Mouse (Mus musculus): ENCODE data around the gene Dnmt1.

The Dnmt1 gene

DNA sequence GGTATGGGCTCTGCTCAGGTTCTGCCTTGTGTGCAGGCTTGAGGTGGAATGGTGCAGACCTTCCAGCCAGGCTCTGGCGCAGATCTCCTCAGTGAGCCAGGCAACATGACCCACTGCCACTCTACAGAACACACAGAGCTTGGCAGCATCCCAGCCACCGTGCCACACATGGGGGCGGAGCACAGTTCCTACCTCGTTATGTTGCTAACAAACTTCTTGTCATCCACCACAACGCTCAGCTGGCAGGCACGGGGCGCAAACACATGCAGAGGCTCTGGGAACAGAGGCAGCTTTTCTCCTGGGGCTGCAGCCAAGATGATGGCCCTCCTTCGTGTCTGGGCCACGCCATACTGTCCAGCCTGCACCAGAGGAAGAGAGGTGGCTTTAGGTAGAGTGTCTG lies 49.7 kb downstream of the Dnmt1 start:
- DNase-seq: no peak

DNA sequence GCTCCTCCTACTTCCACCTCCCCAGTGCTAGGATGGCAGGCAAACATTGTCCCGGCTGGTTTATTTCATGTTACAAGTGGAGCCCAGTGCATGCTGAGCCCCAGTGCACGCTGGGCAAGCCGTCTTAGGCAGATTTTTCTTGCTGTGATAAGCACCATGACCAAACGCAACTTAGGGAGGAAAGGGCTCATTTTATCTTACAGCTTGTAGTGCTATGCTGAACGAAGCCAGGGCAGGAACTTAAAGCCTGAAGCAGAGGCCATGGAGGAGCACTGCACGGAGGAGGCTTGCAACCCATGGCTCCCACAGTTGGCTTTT lies 57.6 kb downstream of the Dnmt1 start:
- no peak for DNase-seq

DNA sequence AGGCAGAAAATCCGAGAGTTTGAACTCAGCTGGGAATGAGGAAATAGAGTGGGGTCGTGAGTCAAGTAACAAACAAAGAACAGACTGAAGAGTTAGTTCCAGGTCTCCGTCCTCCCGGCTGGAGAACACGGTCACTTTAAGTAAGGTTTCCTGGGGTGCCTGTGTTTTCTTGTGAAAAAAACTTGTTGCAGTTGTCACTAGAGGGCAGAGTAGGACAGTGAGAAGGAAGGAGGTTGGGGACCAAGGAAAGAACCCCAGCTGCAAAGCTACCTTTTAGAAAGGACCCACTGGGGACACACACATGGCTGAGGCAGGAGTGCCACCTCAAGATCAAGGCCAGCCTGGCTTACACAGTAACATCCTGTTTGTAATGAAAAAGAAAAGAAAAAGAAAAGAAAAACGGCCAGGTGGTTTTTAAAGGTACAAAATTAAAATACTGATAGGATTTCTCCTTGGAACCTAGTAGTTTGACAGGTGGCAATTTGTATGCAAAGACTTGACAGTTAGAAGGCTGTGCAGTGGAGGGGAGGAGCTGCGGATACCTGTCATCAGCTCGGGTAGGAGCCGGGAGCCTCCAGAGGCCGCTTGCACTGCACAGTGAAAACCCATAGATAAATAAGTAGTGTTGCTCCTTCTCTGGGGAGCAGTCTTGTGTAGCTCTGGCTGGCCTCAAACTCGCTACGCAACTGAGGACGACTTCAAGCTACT lies 58.1 kb downstream of the Dnmt1 start:
- DNase-seq: no peak

DNA sequence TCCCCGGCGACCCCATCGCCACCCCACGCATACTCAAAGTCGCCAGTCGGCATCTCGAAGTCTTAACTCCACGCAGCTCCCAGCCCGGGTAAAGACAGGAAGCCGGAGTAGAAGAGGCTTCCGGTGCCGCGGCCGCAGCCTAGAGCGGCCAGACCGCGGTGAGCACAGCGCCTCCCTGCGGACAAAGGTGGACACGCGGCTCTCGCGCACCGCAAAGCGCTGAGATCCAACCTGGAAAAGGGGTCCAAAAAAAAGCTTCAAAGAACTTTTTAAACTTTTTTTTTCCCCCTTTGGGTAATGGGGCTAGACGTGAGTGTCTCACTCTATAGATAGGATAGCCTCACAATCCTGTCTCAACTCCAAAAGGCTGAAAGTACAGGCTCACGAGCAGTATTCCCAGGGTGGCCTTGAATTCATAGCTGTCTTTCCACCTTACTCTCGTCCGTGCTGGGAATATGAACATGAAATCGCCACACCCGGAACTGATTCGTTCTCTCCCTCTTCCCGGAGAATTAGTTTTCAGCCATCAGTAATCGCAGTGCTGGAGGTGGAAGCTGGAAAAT lies 61.1 kb downstream of the Dnmt1 start, which contains the start of gene Eif3g:
Gene Eif3g (minus strand): TSS at position 113 of the 563 bp plus-strand sequence.
- DNase-seq: peak; percentile 79

DNA sequence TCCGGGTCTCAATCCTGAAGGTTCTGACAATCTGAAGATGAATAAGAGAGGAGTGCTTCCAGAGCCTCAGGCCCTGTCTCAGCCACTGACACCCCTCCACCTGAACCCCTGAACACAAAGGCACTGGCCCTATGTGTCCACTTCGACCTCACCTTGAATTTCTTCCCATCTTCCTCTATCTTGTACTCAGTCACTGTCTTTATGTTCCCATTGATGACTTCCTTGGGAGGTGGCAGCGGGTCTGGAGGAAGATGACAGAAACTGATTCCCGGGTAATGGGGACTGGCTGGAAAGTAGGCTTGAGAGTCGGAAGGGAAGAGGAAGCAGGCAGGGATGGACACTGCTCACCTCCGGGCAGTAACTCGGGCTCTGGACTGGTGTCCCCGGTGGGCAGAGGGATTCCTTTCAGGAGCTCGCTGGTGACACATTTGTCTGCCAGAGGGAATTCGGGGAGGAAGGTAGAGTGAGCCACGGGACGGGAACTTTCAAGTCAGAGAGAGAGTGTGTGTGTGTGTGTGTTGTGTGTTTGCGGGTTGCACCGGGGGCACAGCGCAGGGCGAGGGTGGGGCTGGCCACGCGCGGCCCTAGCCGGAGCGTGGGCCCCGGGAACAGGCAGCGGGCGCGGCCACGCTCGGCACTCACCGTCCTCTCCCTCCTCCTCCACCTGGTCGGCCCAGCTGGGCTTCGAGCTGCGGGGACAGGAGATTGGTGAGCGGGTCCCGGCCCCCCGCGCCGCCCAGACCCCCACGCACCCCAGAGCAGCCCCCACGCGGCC lies 61.8 kb downstream of the Dnmt1 start:
- no peak for DNase-seq

DNA sequence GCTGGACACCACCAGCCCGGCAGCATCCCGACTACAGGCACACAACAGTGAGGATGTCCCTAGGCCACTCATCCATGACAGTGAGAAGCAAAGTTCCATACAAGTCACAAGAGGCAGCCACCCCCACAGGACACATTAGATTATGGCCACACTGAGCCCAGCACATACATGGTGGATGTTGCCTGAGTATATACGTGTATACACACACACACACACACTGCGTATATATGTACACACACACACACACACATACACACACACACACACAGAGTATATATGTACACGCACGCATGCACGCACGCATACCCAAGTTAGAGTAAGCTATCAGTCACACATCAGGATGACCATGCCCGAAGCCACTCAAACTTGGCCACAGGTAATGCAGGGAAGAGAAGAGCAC lies 64.3 kb downstream of the Dnmt1 start:
- no peak for DNase-seq

DNA sequence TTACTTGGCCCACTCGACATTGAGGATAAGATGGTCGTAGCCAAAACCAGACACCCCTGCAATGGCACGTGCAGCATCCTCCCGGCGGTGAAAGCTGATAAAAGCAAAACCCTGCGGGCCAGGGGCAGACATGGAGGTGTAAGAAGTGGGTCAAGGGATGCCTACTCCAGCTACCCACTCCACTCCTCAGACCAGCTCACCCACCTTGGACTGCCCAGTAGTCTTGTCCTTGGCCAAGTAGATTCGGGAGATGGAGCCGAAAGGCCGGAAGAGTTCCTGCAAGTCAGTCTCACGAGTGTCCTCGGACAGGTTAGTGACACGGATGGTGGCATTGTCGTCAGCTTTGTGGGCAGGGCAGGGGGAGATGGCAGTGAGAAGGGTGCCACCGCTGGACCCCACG lies 65.1 kb downstream of the Dnmt1 start:
- DNase-seq: no peak

DNA sequence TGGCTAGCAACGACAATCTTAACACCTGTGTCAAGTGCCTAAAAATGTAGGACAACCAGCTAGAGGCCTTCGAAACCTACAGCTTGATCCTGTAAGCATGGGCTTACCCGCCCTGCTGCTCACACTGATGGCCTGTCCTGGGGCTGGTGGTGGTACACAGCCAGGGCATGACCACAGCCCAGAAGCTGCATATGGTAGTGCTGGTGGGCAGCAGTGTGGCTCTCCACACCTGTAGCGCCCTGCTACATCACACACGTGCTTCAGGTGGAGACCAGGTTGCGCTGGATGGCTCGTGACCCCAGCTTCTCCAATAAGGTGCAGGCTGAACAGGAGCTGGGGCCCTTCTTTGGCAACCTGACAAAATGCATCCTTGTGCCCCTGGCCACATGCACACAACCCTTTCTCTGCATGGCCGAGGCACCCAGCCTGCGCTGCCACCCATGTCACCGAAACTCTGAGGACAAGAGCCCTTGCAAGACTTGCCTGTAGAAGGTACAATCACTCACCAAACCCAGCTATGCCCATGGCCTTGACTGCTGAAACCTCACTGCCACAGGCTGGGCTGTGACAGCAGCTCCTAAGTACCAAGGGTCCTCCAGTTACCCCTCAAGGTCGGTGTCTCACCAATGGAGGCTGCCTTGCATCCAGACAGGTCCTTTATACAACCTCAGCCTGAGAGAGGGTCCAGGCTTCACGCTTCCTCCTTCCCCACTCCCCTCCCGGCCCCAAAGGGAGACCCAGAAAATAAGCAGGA lies 65.9 kb downstream of the Dnmt1 start:
- DNase-seq: no peak

DNA sequence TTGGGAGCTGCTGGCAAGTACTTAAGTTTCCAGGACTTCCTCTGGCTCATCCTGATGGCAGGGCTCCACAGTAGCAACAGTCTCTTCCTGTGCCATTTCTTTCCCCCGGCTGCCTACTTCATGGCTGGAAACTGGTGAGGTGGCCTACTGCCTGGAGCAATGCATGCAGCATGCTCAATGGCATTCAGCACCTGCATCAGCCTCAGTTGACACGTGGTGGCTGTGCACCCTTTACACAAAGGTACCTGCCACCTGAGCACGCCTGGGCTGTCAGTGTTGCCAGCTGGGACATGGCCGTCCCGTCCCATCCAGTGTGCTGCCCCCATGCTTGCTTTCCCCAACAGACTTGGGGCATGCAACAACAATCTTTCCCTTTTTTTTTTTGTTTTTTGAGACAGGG lies 66.6 kb downstream of the Dnmt1 start:
- no peak for DNase-seq

DNA sequence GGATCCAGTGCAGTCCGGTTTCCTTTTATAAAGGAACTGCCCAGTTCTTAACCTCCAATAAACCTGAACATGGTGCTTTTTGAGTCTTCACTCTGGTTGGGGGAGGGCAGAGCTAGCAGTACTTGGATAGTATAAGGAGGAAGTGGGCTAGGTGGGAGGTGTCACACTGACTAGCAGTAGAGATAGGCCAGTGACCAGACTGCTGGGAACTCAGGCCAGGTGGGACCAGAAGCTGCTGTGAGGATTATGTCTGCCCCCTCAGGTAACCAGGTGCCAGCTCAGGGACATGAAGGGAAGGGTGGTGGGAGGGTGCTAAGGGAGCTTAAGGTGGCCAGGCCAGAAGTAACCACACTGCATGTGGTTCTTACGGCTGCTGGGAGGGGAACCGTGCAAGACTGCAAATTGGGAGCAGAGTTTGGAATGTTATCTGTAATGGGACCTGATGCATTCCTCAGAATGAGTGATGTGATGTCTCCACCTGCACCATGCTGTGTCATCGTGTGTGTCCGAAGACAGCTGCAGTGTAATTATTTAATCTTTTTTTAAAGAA lies 67.5 kb downstream of the Dnmt1 start:
- DNase-seq: no peak

DNA sequence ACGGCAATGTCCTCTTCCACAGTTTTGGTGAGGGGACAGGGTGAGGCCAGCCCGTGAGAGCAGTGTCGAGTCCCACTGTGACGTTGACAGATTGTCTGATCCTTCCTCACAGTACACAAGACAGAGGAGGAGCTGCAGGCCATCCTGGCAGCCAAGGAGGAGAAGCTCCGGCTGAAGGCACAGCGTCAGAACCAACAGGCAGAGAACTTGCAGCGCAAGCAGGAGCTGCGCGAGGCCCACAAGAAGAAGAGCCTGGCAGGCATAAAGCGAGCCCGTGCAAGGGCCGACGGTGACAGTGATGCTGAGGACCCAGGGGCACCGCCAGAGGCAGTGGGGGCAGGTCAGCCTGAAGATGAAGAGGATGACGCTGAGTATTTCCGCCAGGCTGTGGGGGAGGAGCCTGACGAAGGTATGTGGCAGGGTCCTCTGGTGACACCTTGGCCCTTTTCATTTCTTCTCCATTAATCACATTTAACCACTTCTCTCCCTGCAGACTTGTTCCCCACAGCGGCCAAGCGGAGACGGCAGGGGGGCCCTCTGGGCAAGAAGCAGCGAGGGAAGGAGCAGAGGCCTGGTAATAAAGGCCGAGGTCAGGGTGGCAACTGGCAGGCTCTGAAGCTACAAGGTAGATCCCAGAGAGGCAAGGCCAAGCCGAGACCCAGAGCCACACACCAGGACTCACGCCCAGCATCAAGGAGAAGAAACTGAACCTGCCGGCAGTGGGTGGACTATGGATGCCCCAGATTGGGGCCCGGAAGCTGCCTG lies 68.2 kb downstream of the Dnmt1 start:
- DNase-seq: no peak

DNA sequence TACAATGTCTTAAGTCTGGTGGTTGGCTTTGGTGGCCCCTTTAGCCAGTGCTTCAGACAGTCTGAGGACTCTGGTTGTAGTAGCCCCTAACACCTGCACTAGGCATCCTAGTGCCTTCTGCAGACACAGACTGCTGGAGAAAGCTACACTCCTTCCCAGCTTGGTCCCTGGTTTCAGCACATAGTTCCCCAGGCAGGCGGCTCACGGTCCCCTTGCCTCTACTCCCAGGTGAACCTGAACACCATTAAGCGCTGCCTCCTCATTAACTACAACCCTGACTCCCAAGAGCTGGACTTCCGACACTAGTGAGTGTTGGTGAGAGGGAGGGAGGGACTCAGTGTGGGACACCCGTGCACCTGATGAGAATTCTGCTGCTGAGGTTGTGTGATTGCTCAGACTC lies 69.3 kb downstream of the Dnmt1 start:
- no peak for DNase-seq

DNA sequence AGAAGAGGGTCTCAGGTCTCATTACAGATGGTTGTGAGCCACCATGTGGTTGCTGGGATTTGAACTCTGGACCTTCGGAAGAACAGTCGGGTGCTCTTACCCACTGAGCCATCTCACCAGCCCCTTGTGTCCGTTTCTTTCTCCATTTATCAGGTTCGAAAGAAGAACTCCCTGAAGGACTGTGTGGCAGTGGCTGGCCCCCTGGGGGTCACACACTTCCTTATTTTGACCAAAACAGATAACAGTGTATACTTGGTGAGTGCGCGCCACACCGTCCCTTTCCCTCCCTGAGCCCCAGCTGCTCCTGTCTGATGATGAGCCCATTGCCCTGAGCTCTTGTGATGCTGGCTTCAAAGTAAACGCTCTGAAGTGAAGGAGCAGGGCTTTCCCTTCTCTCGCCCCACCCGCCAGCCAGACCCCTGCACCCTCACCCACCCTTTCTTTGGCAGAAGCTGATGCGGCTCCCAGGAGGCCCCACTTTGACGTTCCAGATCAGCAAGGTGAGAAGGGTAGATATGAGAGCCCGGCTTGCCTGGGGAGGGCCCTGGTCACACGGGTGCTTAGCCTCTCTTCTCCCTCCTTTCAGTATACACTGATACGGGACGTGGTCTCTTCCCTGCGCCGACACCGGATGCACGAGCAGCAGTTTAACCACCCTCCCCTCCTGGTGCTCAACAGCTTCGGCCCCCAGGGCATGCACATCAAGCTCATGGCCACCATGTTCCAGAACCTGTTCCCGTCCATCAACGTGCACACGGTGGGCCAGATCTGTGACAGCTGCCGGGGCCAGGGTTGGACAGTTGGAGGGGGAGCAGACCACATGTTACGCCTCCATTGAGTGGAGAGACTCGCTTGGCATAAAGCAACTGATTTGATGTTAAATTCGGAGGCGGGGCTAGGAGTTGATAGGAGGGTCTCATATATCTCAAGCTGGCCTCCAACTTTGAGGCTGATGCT lies 70.2 kb downstream of the Dnmt1 start:
- peak; percentile 31 for DNase-seq

DNA sequence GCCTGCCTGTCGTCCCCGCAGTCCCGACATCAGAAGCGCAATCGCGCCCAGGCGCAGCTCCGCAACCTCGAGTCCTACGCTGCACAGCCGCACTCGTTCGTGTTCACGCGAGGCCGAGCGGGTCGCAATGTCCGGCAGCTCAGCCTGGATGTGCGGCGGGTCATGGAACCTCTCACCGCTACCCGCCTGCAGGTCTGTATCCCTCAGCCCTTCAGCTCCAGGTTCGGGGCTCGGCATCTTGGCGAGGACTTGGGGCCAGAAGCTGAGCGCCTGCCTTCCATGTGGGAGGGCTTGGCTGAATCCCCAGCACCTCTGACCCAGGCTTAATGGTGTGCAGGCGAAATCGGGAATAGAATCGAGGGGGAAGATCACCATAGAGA lies 71.3 kb downstream of the Dnmt1 start:
- no peak for DNase-seq

DNA sequence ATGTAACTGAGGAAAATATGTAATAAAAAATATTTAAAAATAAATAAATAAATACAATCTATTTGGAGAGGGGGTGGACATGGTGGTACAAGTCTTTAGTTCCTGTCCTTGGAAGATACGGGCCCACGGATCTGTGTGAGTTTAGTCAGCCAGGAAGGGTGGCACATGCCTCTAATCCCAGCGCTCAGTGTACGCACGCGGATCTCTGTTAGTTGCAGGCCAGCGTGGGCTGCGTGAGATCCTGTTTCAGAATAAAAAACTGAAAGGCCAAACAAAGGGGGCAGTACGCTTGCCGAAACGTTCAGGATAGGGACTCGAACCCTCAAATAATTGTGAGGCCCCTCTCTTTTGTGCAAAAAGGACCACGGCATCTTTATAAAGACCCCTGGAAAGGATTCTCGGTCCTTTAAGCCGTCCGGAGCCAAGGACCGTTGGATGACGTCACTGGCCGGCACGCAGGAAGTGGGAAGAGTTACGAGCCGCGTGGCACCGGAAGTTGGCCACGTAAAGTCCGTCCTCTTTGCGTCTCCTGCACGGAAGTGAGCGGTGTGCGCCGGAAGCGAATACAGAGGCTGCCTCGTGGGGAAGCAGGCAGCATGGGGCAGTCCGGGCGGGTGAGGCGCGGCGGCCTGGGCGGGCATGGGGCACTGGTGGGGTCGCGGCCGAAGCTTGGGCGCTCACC lies 71.8 kb downstream of the Dnmt1 start, which contains the start of gene Ppan:
Gene Ppan (plus strand): TSS at position 472 of the 682 bp plus-strand sequence.
- DNase-seq: peak; percentile 94

DNA sequence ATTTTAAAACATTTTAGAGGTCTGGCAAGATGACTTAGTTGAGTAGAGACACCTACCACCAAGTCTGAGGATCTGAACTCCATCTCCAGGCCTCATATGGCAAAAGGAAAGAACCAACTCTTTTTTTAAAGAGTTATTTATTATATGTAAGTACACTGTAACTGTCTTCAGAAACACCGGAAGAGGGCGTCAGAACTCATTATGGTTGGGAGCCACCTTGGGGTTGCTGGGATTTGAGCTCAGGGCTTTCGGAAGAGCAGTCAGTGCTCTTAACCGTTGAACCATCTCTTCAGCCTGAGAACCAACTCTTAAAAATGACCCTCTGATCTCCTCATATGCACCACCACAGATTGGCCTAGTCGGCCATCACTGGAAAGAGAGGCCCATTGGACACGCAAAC lies 72.5 kb downstream of the Dnmt1 start:
- no peak for DNase-seq

DNA sequence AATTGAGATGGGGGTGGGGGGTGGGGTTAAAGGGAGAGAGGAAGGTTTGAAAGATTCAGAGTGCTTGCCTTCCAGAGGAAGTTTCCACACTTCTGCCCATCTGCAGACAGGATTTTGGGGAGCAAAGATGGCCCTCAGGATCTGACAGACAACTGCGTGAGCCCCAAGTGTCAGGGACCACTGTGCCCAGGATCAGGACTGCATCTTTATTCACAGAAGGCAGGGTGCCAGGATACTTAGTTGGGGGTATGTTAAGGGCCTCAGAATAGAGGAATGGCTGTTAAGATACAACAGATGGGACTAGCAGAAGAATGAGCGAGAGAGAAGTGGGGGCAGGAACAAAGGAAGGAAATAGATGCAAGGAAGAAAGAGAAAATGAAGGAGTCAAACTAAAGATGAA lies 73.1 kb downstream of the Dnmt1 start:
- DNase-seq: no peak

DNA sequence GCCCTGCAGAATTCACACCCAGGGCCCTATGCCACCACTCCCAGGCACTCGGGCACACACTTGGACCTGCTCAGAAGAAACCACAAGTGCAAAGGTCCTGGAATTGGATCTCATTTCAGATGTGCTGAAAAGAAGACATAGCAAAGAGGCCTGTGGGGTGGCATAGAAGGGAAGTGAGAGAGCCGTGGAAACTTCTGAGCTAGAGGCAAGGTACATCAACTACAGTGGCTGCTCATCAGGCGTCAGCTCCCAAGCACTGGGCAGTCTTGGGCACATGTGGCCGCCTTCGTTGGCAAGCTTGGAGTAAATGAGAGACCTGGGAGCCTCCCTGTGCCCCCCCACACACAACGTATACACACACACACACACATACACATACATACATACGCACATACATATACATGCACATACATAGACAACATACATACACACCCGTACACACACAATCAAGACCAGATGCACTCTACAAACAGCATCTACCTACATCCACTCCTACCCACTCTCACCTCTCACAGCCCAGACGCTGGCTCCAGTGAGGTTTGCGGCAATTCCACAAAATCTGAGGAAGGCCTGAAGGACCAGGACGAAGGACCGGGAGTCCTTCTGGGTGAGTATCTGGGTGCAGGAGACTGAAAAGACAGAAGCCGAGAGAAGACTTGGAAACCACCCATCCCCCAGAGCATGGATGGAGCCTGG lies 80.4 kb downstream of the Dnmt1 start, which contains the start of gene Angptl6:
Gene Angptl6 (minus strand): TSS at position 631 of the 696 bp plus-strand sequence.
- DNase-seq: peak; percentile 33

DNA sequence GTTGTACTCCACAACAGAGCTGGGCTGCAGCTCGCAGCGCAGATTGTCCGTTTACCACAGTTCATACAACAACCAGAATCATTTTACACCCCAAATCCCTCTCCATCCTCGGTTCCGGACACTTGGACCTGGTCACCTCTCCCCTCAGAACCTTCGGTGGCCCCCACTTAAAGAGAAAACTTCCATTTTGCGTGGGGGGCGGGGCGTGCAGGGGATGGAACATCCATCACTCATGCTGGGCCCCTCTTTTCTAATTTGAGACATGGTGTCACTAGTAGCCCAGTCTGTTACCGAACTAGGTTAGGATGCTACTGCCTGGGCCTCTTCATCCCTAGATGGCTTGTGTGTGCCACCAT lies 81.0 kb downstream of the Dnmt1 start:
- DNase-seq: no peak
